Mouse (Mus musculus): ENCODE data around the gene Nktr. TPM values are rescaled to one million over a fixed set of nuclear protein-coding genes. Genes with fewer than 3 reads are reported as not detected.

The Nktr gene
- polyA plus RNA-seq, 1 experiment from 2014 or later, result 46.3 TPM

DNA sequence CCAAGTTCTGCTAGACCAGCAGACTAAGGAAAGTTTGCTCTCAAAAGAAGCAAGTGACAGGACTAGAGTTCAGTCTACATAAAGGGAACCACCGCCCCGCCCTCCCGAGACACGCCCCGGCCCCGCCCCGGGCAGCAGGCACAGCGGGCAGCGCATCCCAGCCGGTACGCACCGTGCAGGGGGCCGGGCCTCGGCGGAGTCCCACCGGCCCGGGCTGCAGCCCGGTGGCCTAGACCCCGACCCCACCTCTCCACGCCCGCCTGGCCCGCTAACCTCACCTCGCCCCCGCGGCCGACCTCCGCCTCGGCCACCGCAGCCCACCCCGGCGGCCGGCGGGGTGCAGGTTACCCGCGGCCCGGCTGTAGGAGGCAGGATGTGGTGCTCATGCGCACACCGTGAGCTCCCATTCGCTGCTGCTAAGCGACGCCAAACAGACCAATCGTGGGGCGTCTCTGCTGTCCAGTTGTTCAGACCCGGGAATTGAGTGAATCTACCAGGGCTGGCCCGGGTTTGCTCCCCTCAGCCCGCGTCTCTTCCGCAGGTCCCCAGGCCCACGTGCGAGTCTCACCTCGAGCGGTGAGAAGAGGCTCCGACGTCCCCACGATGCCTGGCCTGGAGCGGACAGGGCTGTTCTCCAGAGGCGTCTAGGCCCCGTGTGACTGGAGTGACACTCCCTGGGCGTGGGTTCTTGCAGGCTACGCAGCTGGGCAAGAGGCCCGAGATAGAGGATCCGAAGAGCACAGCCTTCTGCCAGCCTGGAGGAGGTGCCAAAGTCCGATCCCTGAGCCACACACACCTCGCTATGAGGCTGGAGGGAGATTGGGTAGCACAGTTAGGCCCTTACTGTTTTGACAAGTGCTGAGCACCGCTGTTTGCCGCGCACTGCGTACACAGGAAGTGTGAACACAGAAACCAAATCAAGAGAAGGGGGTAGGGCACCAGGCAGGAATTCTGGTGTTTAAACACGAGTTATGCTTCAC is 14.0 kb upstream of the Nktr start, which contains the start of gene Sec22c:
TSS of gene Sec22c (minus strand) at position 845 of the 980 bp plus-strand sequence.
- peak; percentile 98 for ATAC-seq
- Histone ChIP-seq H3K4me3 (ENCODE audit: low read length) (peak within 1 kb of the TSS; percentile 89), H3K4me1 (ENCODE audit: control insufficient read depth, insufficient read depth, low read length) (peaks cover 18% of the 10 kb centered on the region), H3K27ac (ENCODE audit: low read length) (peak within 1 kb of the TSS; percentile 96), H3K9ac (ENCODE audit: low read depth, low read length) (peak within 1 kb of the TSS; percentile 81), H3K27me3 (replicated peaks; ENCODE audit: control insufficient read depth, insufficient read depth, low read length) (no peaks in the 10 kb centered on the region), H3K36me3 (ENCODE audit: control insufficient read depth, insufficient read depth, low read length) (no peaks in the 10 kb centered on the region), H3K4me2 (ENCODE audit: low read depth, low read length) (peak within 1 kb of the TSS; percentile 92), H3K9me3 (ENCODE audit: control insufficient read depth, low read length) (no peaks in the 10 kb centered on the region)
- WGBS, result under 1% methylated on average over 65 of the region's 69 CpGs

GRCm38 (mm10) chr9:121706029-121706675 is 12.8 kb upstream of the Nktr start:
- no peak overlapping the region for H3K4me3 ChIP-seq (ENCODE audit: low read length)
- no peak for ATAC-seq
- no peaks in the 10 kb centered on the region for H3K9me3 ChIP-seq (ENCODE audit: control insufficient read depth, low read length)
- H3K27ac ChIP-seq (ENCODE audit: low read length), result peak overlapping the region; percentile 96; the same call in 1 of the 2 replicates
- H3K4me2 ChIP-seq (ENCODE audit: low read depth, low read length), result no peak overlapping the region
- no peaks in the 10 kb centered on the region for H3K36me3 ChIP-seq (ENCODE audit: control insufficient read depth, insufficient read depth, low read length)
- WGBS, result 81% methylated on average over 6 of the region's 6 CpGs
- H3K27me3 ChIP-seq (replicated peaks; ENCODE audit: control insufficient read depth, insufficient read depth, low read length), result no peaks in the 10 kb centered on the region
- no peak overlapping the region for H3K9ac ChIP-seq (ENCODE audit: low read depth, low read length)
- H3K4me1 ChIP-seq (ENCODE audit: control insufficient read depth, insufficient read depth, low read length), result peaks cover 18% of the 10 kb centered on the region

DNA sequence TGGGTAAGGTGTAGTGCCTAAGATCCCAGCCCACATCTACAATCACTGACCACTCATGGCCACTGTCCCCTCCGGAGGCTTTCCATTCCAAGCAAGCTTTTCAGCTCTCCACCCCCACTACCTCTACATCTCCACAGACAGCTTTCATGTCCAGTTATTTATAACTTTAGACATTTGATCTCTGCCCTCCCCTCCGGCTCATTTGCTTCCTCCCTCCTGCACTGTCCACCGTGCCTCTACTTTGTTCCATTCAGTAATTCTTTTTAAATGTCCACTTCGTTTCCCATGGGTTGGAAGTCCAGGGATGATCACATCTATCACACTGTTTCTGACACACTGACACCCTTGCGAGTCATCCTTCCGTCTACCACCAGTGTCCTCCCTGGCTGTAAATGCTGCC is 11.2 kb upstream of the Nktr start:
- Histone ChIP-seq H3K4me1 (ENCODE audit: control insufficient read depth, insufficient read depth, low read length) (peaks cover 21% of the 10 kb centered on the region), H3K4me3 (ENCODE audit: low read length) (no peak overlapping the region), H3K27me3 (replicated peaks; ENCODE audit: control insufficient read depth, insufficient read depth, low read length) (no peaks in the 10 kb centered on the region), H3K27ac (ENCODE audit: low read length) (no peak overlapping the region), H3K4me2 (ENCODE audit: low read depth, low read length) (no peak overlapping the region), H3K9me3 (ENCODE audit: control insufficient read depth, low read length) (no peaks in the 10 kb centered on the region), H3K36me3 (ENCODE audit: control insufficient read depth, insufficient read depth, low read length) (no peaks in the 10 kb centered on the region), H3K9ac (ENCODE audit: low read depth, low read length) (no peak overlapping the region)
- ATAC-seq, result no peak
- WGBS, result 58% methylated on average over 6 of the region's 6 CpGs

DNA sequence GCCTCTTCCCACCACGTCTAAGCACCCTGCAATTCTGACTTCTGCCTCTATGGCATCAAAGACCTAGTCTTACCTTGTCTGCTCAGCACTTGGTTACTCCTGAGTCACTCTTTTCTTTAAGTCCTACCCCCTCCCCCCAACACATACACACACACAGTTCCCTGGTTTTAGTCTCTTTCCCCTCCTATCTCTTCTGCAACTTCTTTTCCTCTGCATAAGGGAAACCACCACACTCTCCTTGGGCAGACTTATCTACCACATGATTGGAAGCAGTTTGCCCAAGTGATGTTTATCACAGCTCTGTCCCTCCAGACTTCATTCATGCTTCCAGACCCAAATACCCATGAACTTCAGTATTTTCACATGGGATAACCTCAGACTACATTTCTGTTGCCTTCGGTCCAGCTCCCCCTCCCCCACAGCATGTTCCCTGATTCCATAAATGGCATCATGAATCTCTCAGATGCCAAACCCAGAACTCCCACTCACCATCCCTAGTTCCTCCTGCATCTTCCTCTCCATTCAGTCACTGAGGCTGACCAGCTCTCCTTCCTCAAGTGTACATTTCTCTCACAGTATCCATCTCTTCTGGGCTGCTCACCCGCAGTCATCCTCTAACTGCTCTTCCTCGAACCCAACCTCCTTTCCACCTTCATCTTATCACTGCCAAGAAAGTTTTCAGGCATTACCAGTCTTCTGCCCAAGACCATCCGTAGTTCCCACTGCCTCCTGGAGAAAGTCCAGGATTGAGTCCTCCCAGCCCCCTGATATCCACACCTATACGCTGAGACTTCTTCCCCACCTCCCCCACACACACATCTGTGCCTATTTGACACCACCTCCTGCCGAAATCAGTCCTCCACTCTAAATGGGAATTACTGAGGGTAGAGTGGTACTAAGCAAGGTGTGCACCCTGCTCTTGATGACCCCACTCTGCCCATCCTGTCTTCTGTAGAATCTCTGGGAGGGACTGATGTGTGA is 10.2 kb upstream of the Nktr start:
- Histone ChIP-seq H3K9ac (ENCODE audit: low read depth, low read length) (no peak overlapping the region), H3K27ac (ENCODE audit: low read length) (no peak overlapping the region), H3K4me1 (ENCODE audit: control insufficient read depth, insufficient read depth, low read length) (peaks cover 21% of the 10 kb centered on the region), H3K36me3 (ENCODE audit: control insufficient read depth, insufficient read depth, low read length) (no peaks in the 10 kb centered on the region), H3K4me2 (ENCODE audit: low read depth, low read length) (no peak overlapping the region), H3K4me3 (ENCODE audit: low read length) (no peak overlapping the region), H3K9me3 (ENCODE audit: control insufficient read depth, low read length) (no peaks in the 10 kb centered on the region), H3K27me3 (replicated peaks; ENCODE audit: control insufficient read depth, insufficient read depth, low read length) (no peaks in the 10 kb centered on the region)
- WGBS, result 69% methylated on average over 7 of the region's 7 CpGs
- ATAC-seq, result no peak

DNA sequence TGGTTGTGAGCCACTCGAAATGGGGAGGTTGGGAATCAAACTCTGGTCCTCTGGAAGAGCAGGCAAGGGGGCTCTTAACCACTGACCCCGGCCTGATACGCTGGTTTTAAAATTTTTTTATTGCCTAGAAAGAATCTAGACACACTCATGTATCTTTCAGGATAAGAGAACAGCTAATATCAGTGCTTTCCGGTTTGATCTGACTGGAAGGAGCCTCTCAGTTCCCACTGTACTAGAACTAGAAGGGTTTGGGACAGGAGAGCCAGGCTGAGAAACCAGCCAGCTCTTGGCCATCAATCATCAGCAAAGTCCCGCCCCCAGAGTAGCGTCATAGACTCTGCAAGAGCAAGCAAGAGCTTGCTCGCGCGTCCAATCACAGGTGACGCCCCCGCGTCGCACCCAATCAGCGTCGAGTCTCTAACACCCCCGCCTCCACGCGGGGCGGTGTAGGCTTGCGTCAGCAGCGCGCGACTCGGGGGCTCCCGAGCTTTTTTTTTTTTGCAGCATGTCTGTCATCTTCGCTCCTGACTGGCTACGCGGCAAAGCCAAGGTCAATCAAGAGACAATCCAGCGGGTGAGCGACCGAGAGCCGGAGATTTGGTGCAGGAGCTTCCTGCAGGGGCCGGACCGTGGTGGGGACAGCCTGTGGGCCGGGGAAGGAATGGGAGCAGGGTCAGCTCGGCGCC is 8.9 kb upstream of the Nktr start, which contains the start of gene Ss18l2:
TSS of gene Ss18l2 (plus strand) at position 432 of the 686 bp plus-strand sequence.
- H3K27ac ChIP-seq (ENCODE audit: low read length), result peak within 1 kb of the TSS; percentile 93
- no peaks in the 10 kb centered on the region for H3K36me3 ChIP-seq (ENCODE audit: control insufficient read depth, insufficient read depth, low read length)
- peak within 1 kb of the TSS; percentile 87 for H3K9ac ChIP-seq (ENCODE audit: low read depth, low read length)
- H3K9me3 ChIP-seq (ENCODE audit: control insufficient read depth, low read length), result no peaks in the 10 kb centered on the region
- H3K4me1 ChIP-seq (ENCODE audit: control insufficient read depth, insufficient read depth, low read length), result peaks cover 15% of the 10 kb centered on the region
- H3K4me2 ChIP-seq (ENCODE audit: low read depth, low read length), result peak within 1 kb of the TSS; percentile 79
- WGBS, result 5% methylated on average over 37 of the region's 37 CpGs
- peak within 1 kb of the TSS; percentile 73 for H3K4me3 ChIP-seq (ENCODE audit: low read length)
- no peaks in the 10 kb centered on the region for H3K27me3 ChIP-seq (replicated peaks; ENCODE audit: control insufficient read depth, insufficient read depth, low read length)
- ATAC-seq, result peak; percentile 95

GRCm38 (mm10) chr9:121710584-121710975 is 8.4 kb upstream of the Nktr start:
- peak overlapping the region; percentile 79 for H3K4me2 ChIP-seq (ENCODE audit: low read depth, low read length)
- H3K4me1 ChIP-seq (ENCODE audit: control insufficient read depth, insufficient read depth, low read length), result peaks cover 10% of the 10 kb centered on the region
- H3K36me3 ChIP-seq (ENCODE audit: control insufficient read depth, insufficient read depth, low read length), result no peaks in the 10 kb centered on the region
- H3K4me3 ChIP-seq (ENCODE audit: low read length), result peak overlapping the region; percentile 73
- no peaks in the 10 kb centered on the region for H3K27me3 ChIP-seq (replicated peaks; ENCODE audit: control insufficient read depth, insufficient read depth, low read length)
- H3K9ac ChIP-seq (ENCODE audit: low read depth, low read length), result peak overlapping the region; percentile 87
- peak overlapping the region; percentile 93 for H3K27ac ChIP-seq (ENCODE audit: low read length)
- WGBS, result under 1% methylated on average over 18 of the region's 18 CpGs
- H3K9me3 ChIP-seq (ENCODE audit: control insufficient read depth, low read length), result no peaks in the 10 kb centered on the region
- ATAC-seq, result peak; percentile 54

- Histone ChIP-seq H3K4me3 (ENCODE audit: low read length) (no peak overlapping the region), H3K9me3 (ENCODE audit: control insufficient read depth, low read length) (no peaks in the 10 kb centered on the region), H3K36me3 (ENCODE audit: control insufficient read depth, insufficient read depth, low read length) (no peaks in the 10 kb centered on the region), H3K27me3 (replicated peaks; ENCODE audit: control insufficient read depth, insufficient read depth, low read length) (no peaks in the 10 kb centered on the region), H3K27ac (ENCODE audit: low read length) (no peak overlapping the region), H3K4me2 (ENCODE audit: low read depth, low read length) (no peak overlapping the region), H3K9ac (ENCODE audit: low read depth, low read length) (no peak overlapping the region), H3K4me1 (ENCODE audit: control insufficient read depth, insufficient read depth, low read length) (peaks cover 3% of the 10 kb centered on the region; the same call in 1 of the 2 replicates)
- ATAC-seq, result no peak
- 87% methylated on average over 2 of the region's 2 CpGs for WGBS
These were observed 1.9 kb upstream of the Nktr start for GRCm38 (mm10) chr9:121717048-121717447.

- no peaks in the 10 kb centered on the region for H3K27me3 ChIP-seq (replicated peaks; ENCODE audit: control insufficient read depth, insufficient read depth, low read length)
- peak overlapping the region; percentile 68 for H3K9ac ChIP-seq (ENCODE audit: low read depth, low read length)
- H3K4me3 ChIP-seq (ENCODE audit: low read length), result peak overlapping the region; percentile 94
- no peaks in the 10 kb centered on the region for H3K36me3 ChIP-seq (ENCODE audit: control insufficient read depth, insufficient read depth, low read length)
- WGBS, result 64% methylated on average over 15 of the region's 15 CpGs
- peaks cover 3% of the 10 kb centered on the region; the same call in 1 of the 2 replicates for H3K4me1 ChIP-seq (ENCODE audit: control insufficient read depth, insufficient read depth, low read length)
- ATAC-seq, result peak; percentile 8
- peak overlapping the region; percentile 61 for H3K4me2 ChIP-seq (ENCODE audit: low read depth, low read length)
- no peaks in the 10 kb centered on the region for H3K9me3 ChIP-seq (ENCODE audit: control insufficient read depth, low read length)
- H3K27ac ChIP-seq (ENCODE audit: low read length), result peak overlapping the region; percentile 94
These were observed 781 bp upstream of the Nktr start for GRCm38 (mm10) chr9:121718070-121718705.
